Mouse (Mus musculus) thymus, postnatal 14 days (tissue): ENCODE data around the gene Ccna2.

Experiments
- DNase-seq: peaks from one replicate; pipeline ENCODE4 v3.0.0; 2021

The Ccna2 gene

GRCm38 (mm10) chr3:36532738-36533137 lies 39.2 kb downstream of the Ccna2 start:
- no peak for DNase-seq

- DNase-seq, result no peak
These were observed 39.9 kb downstream of the Ccna2 start for GRCm38 (mm10) chr3:36531979-36532542.

- DNase-seq, result no peak
These were observed 40.7 kb downstream of the Ccna2 start for GRCm38 (mm10) chr3:36531242-36531641.

- no peak for DNase-seq
These were observed 41.2 kb downstream of the Ccna2 start for GRCm38 (mm10) chr3:36530781-36531180.

- no peak for DNase-seq
These were observed 41.6 kb downstream of the Ccna2 start for GRCm38 (mm10) chr3:36530345-36530744.

GRCm38 (mm10) chr3:36524466-36524865 lies 47.5 kb downstream of the Ccna2 start:
- DNase-seq, result no peak

GRCm38 (mm10) chr3:36522137-36522536 lies 49.8 kb downstream of the Ccna2 start:
- DNase-seq, result no peak

- no peak for DNase-seq
These were observed 50.6 kb downstream of the Ccna2 start, which contains the start of gene Gm11549 for GRCm38 (mm10) chr3:36521073-36522060. Gene Gm11549, minus strand, starts transcription at chr3:36521813.

GRCm38 (mm10) chr3:36516196-36516595 lies 55.8 kb downstream of the Ccna2 start:
- no peak for DNase-seq
